Mouse (Mus musculus): ENCODE data around the gene Pfkfb4. TPM values are rescaled to one million over a fixed set of nuclear protein-coding genes. Genes with fewer than 3 reads are reported as not detected.
A peak's percentile ranks its signal among the peaks of the same experiment; 100 is the strongest.

The Pfkfb4 gene
- polyA plus RNA-seq, 1 experiment from 2014 or later, result 27.9 TPM

- Histone ChIP-seq H3K4me3 (ENCODE audit: low read depth, low read length) (no peak overlapping the region), H3K9me3 (ENCODE audit: control insufficient read depth, low read length) (no peaks in the 10 kb centered on the region), H3K27ac (ENCODE audit: low read depth, low read length) (no peak overlapping the region), H3K36me3 (ENCODE audit: control insufficient read depth, insufficient read depth, low read length) (peaks cover 23% of the 10 kb centered on the region), H3K4me1 (ENCODE audit: control insufficient read depth, insufficient read depth, low read length) (peaks cover 15% of the 10 kb centered on the region), H3K27me3 (ENCODE audit: control insufficient read depth, insufficient read depth, low read length) (no peaks in the 10 kb centered on the region), H3K4me2 (ENCODE audit: low read depth, low read length) (no peak overlapping the region), H3K9ac (replicated peaks; ENCODE audit: low read depth, low read length) (no peak overlapping the region)
- ATAC-seq (ENCODE audit: low read depth), result no peak
- WGBS, result 94% methylated on average over 17 of the region's 17 CpGs
These were observed 64.6 kb downstream of the Pfkfb4 start for GRCm38 (mm10) chr9:109056081-109056690.

- no peak for ATAC-seq (ENCODE audit: low read depth)
- no peak overlapping the region for H3K4me3 ChIP-seq (ENCODE audit: low read depth, low read length)
These were observed 65.3 kb downstream of the Pfkfb4 start for GRCm38 (mm10) chr9:109056916-109057315.

GRCm38 (mm10) chr9:109057543-109057942 is 66.0 kb downstream of the Pfkfb4 start:
- 94% methylated on average over 5 of the region's 5 CpGs for WGBS
- H3K4me1 ChIP-seq (ENCODE audit: control insufficient read depth, insufficient read depth, low read length), result peaks cover 15% of the 10 kb centered on the region
- no peak overlapping the region for H3K4me3 ChIP-seq (ENCODE audit: low read depth, low read length)
- ATAC-seq (ENCODE audit: low read depth), result no peak
- no peak overlapping the region for H3K4me2 ChIP-seq (ENCODE audit: low read depth, low read length)
- H3K27me3 ChIP-seq (ENCODE audit: control insufficient read depth, insufficient read depth, low read length), result no peaks in the 10 kb centered on the region
- H3K36me3 ChIP-seq (ENCODE audit: control insufficient read depth, insufficient read depth, low read length), result peaks cover 28% of the 10 kb centered on the region
- no peak overlapping the region for H3K27ac ChIP-seq (ENCODE audit: low read depth, low read length)
- no peak overlapping the region for H3K9ac ChIP-seq (replicated peaks; ENCODE audit: low read depth, low read length)
- H3K9me3 ChIP-seq (ENCODE audit: control insufficient read depth, low read length), result no peaks in the 10 kb centered on the region

More at GRCm38 (mm10) chr9:109056916-109057315, 65.3 kb downstream of the Pfkfb4 start:
- no peaks in the 10 kb centered on the region for H3K9me3 ChIP-seq (ENCODE audit: control insufficient read depth, low read length)
- peaks cover 23% of the 10 kb centered on the region for H3K36me3 ChIP-seq (ENCODE audit: control insufficient read depth, insufficient read depth, low read length)
- WGBS, result 95% methylated on average over 4 of the region's 4 CpGs
- no peak overlapping the region for H3K27ac ChIP-seq (ENCODE audit: low read depth, low read length)
- peaks cover 15% of the 10 kb centered on the region for H3K4me1 ChIP-seq (ENCODE audit: control insufficient read depth, insufficient read depth, low read length)
- no peaks in the 10 kb centered on the region for H3K27me3 ChIP-seq (ENCODE audit: control insufficient read depth, insufficient read depth, low read length)
- no peak overlapping the region for H3K4me2 ChIP-seq (ENCODE audit: low read depth, low read length)
- no peak overlapping the region for H3K9ac ChIP-seq (replicated peaks; ENCODE audit: low read depth, low read length)

- H3K9ac ChIP-seq (replicated peaks; ENCODE audit: low read depth, low read length), result no peak overlapping the region
- H3K9me3 ChIP-seq (ENCODE audit: control insufficient read depth, low read length), result no peaks in the 10 kb centered on the region
- H3K36me3 ChIP-seq (ENCODE audit: control insufficient read depth, insufficient read depth, low read length), result peaks cover 34% of the 10 kb centered on the region
- peak overlapping the region; percentile 55; the same call in 1 of the 2 replicates for H3K4me2 ChIP-seq (ENCODE audit: low read depth, low read length)
- H3K4me3 ChIP-seq (ENCODE audit: low read depth, low read length), result no peak overlapping the region
- peaks cover 15% of the 10 kb centered on the region for H3K4me1 ChIP-seq (ENCODE audit: control insufficient read depth, insufficient read depth, low read length)
- ATAC-seq (ENCODE audit: low read depth), result no peak
- H3K27me3 ChIP-seq (ENCODE audit: control insufficient read depth, insufficient read depth, low read length), result no peaks in the 10 kb centered on the region
- no peak overlapping the region for H3K27ac ChIP-seq (ENCODE audit: low read depth, low read length)
- WGBS, result 94% methylated on average over 19 of the region's 19 CpGs
These were observed 66.6 kb downstream of the Pfkfb4 start for GRCm38 (mm10) chr9:109058006-109058765.

GRCm38 (mm10) chr9:109059136-109059903 is 67.7 kb downstream of the Pfkfb4 start, which contains the start of gene Trex1:
Trex1 (minus strand) TSS chr9:109059734.
- Histone ChIP-seq H3K27me3 (ENCODE audit: control insufficient read depth, insufficient read depth, low read length) (no peaks in the 10 kb centered on the region), H3K9ac (replicated peaks; ENCODE audit: low read depth, low read length) (peak within 1 kb of the TSS; percentile 58), H3K36me3 (ENCODE audit: control insufficient read depth, insufficient read depth, low read length) (peaks cover 41% of the 10 kb centered on the region), H3K4me1 (ENCODE audit: control insufficient read depth, insufficient read depth, low read length) (peaks cover 13% of the 10 kb centered on the region), H3K4me2 (ENCODE audit: low read depth, low read length) (peak within 1 kb of the TSS; percentile 55), H3K4me3 (ENCODE audit: low read depth, low read length) (peak within 1 kb of the TSS; percentile 22), H3K27ac (ENCODE audit: low read depth, low read length) (peak within 1 kb of the TSS; percentile 81), H3K9me3 (ENCODE audit: control insufficient read depth, low read length) (no peaks in the 10 kb centered on the region)
- 25% methylated on average over 15 of the region's 15 CpGs for WGBS
- ATAC-seq (ENCODE audit: low read depth), result peak; percentile 74

- Histone ChIP-seq H3K4me2 (ENCODE audit: low read depth, low read length) (no peak overlapping the region), H3K9me3 (ENCODE audit: control insufficient read depth, low read length) (no peaks in the 10 kb centered on the region), H3K9ac (replicated peaks; ENCODE audit: low read depth, low read length) (no peak overlapping the region), H3K27ac (ENCODE audit: low read depth, low read length) (no peak overlapping the region), H3K27me3 (ENCODE audit: control insufficient read depth, insufficient read depth, low read length) (no peaks in the 10 kb centered on the region), H3K4me1 (ENCODE audit: control insufficient read depth, insufficient read depth, low read length) (peaks cover 10% of the 10 kb centered on the region), H3K4me3 (ENCODE audit: low read depth, low read length) (no peak overlapping the region), H3K36me3 (ENCODE audit: control insufficient read depth, insufficient read depth, low read length) (peaks cover 51% of the 10 kb centered on the region)
- 90% methylated on average over 16 of the region's 16 CpGs for WGBS
- ATAC-seq (ENCODE audit: low read depth), result no peak
These were observed 68.8 kb downstream of the Pfkfb4 start for GRCm38 (mm10) chr9:109060184-109060897.

GRCm38 (mm10) chr9:109060898-109061295 is 69.3 kb downstream of the Pfkfb4 start:
- ATAC-seq (ENCODE audit: low read depth), result no peak
- peaks cover 54% of the 10 kb centered on the region for H3K36me3 ChIP-seq (ENCODE audit: control insufficient read depth, insufficient read depth, low read length)
- 89% methylated on average over 5 of the region's 5 CpGs for WGBS

GRCm38 (mm10) chr9:109068095-109068735 is 76.6 kb downstream of the Pfkfb4 start:
- H3K9ac ChIP-seq (replicated peaks; ENCODE audit: low read depth, low read length), result no peak overlapping the region
- ATAC-seq (ENCODE audit: low read depth), result no peak
- H3K4me3 ChIP-seq (ENCODE audit: low read depth, low read length), result no peak overlapping the region
- peaks cover 70% of the 10 kb centered on the region for H3K36me3 ChIP-seq (ENCODE audit: control insufficient read depth, insufficient read depth, low read length)
- WGBS, result 90% methylated on average over 3 of the region's 3 CpGs
- no peaks in the 10 kb centered on the region for H3K9me3 ChIP-seq (ENCODE audit: control insufficient read depth, low read length)
- no peaks in the 10 kb centered on the region for H3K27me3 ChIP-seq (ENCODE audit: control insufficient read depth, insufficient read depth, low read length)
- H3K4me2 ChIP-seq (ENCODE audit: low read depth, low read length), result no peak overlapping the region
- peaks cover 13% of the 10 kb centered on the region for H3K4me1 ChIP-seq (ENCODE audit: control insufficient read depth, insufficient read depth, low read length)
- no peak overlapping the region for H3K27ac ChIP-seq (ENCODE audit: low read depth, low read length)

More at GRCm38 (mm10) chr9:109060898-109061295, 69.3 kb downstream of the Pfkfb4 start:
- peaks cover 10% of the 10 kb centered on the region for H3K4me1 ChIP-seq (ENCODE audit: control insufficient read depth, insufficient read depth, low read length)
- no peak overlapping the region for H3K27ac ChIP-seq (ENCODE audit: low read depth, low read length)
- H3K27me3 ChIP-seq (ENCODE audit: control insufficient read depth, insufficient read depth, low read length), result no peaks in the 10 kb centered on the region
- no peak overlapping the region for H3K9ac ChIP-seq (replicated peaks; ENCODE audit: low read depth, low read length)
- H3K4me2 ChIP-seq (ENCODE audit: low read depth, low read length), result no peak overlapping the region
- no peak overlapping the region for H3K4me3 ChIP-seq (ENCODE audit: low read depth, low read length)
- H3K9me3 ChIP-seq (ENCODE audit: control insufficient read depth, low read length), result no peaks in the 10 kb centered on the region

Measured in neural tube, embryonic 14.5 days (tissue).